Mouse (Mus musculus) telencephalon, adult 2 months (tissue): ENCODE results near the gene Pcsk5.
A peak's percentile ranks its signal among the peaks of the same experiment; 100 is the strongest.

Source experiments
- DNase-seq: peaks from one replicate; pipeline ENCODE4 v3.0.0-alpha.2; 2011; ENCODE audit warnings: low read depth, low spot score

Gene Pcsk5

GRCm38 (mm10) chr19:17396802-17397201 lies 440.6 kb downstream of the Pcsk5 start:
- no peak for DNase-seq

- DNase-seq, result peak; percentile 83
Observed at GRCm38 (mm10) chr19:17393841-17394591, 443.4 kb downstream of the Pcsk5 start, which contains the start of gene Rfk. Gene Rfk, plus strand, starts transcription at chr19:17394043.

- DNase-seq, result no peak
Observed at GRCm38 (mm10) chr19:17392866-17393265, 444.6 kb downstream of the Pcsk5 start.

GRCm38 (mm10) chr19:17388404-17388803 lies 449.0 kb downstream of the Pcsk5 start:
- DNase-seq, result no peak

GRCm38 (mm10) chr19:17386424-17386823 lies 451.0 kb downstream of the Pcsk5 start:
- no peak for DNase-seq

GRCm38 (mm10) chr19:17385426-17385825 lies 452.0 kb downstream of the Pcsk5 start:
- no peak for DNase-seq

GRCm38 (mm10) chr19:17385022-17385421 lies 452.4 kb downstream of the Pcsk5 start:
- DNase-seq, result no peak

- no peak for DNase-seq
Observed at GRCm38 (mm10) chr19:17382807-17383397, 454.5 kb downstream of the Pcsk5 start.
